Mouse (Mus musculus) forebrain, postnatal 0 days (tissue): Measurements from ENCODE around the gene D630045J12Rik. TPM values are rescaled to one million over a fixed set of nuclear protein-coding genes. Genes with fewer than 3 reads are reported as not detected.

Experiments
- ATAC-seq: fragments of 200-750 bp; cut with Nextera tagmentation; 2 replicates; pipeline ENCODE4 v1.8.0; 2017; ENCODE audit warnings: mild to moderate bottlenecking, moderate library complexity
- DNase-seq: peaks from one replicate; pipeline ENCODE4 v3.0.0-alpha.2; 2015
- H3K27ac ChIP-seq: fragments of 300-500 bp; sonication (generic); 2 replicates; pipeline ENCODE4 v1.5.1; 2014; ENCODE audit warnings: low read depth, mild to moderate bottlenecking, antibody characterized with exemption, low read length, moderate library complexity, mixed read lengths
- H3K27me3 ChIP-seq: fragments of 300-500 bp; sonication (generic); 2 replicates; pipeline ENCODE4 v1.6.1; 2014; ENCODE audit warnings: mild to moderate bottlenecking, low read length, mixed read lengths; ENCODE audit not compliant: insufficient read depth
- H3K36me3 ChIP-seq: fragments of 300-500 bp; sonication (generic); 2 replicates; pipeline ENCODE4 v1.6.1; 2014; ENCODE audit warnings: mild to moderate bottlenecking, moderate library complexity; ENCODE audit not compliant: insufficient read depth
- H3K4me1 ChIP-seq: fragments of 300-500 bp; sonication (generic); 2 replicates; pipeline ENCODE4 v1.6.1; 2014; ENCODE audit warnings: antibody characterized with exemption; ENCODE audit not compliant: insufficient read depth
- H3K4me2 ChIP-seq: fragments of 300-500 bp; sonication (generic); 2 replicates; pipeline ENCODE4 v1.6.1; 2014; ENCODE audit warnings: low read depth, mild to moderate bottlenecking, moderate library complexity
- H3K4me3 ChIP-seq: fragments of 300-500 bp; sonication (generic); 2 replicates; pipeline ENCODE4 v1.5.1; 2014; ENCODE audit warnings: low read depth, low read length, mixed read lengths
- H3K9ac ChIP-seq: fragments of 300-500 bp; sonication (generic); 2 replicates; pipeline ENCODE4 v1.6.1; 2014; ENCODE audit warnings: mild to moderate bottlenecking
- H3K9me3 ChIP-seq: fragments of 300-500 bp; sonication (generic); 2 replicates; pipeline ENCODE4 v1.6.1; 2016; ENCODE audit warnings: low read length
- CTCF ChIP-seq: sonication (generic); IDR thresholded peaks from 2 replicates; pipeline ENCODE4 v1.5.1; 2016; ENCODE audit warnings: antibody characterized with exemption, control low read depth, low read depth
- WGBS: fragments of 180-500 bp; shearing (Covaris S2); extraction: QIAGEN DNeasy Blood & Tissue Kit; methylation state at CpG from one replicate; pipeline ENCODE4 v1.1.7; 2014; 5-methylcytosine and 5-hydroxymethylcytosine counted together
- polyA plus RNA-seq: library from polyadenylated mRNA; unstranded; fragments of >200 nt; fragmentation: Nextera tagmentation; extraction: Ambion mirVana; gene quantifications from 2 replicates; pipeline ENCODE4 v1.2.1, GENCODE M21; 2015
- total RNA-seq: library from RNA; depleted of rRNA; stranded (reverse); fragments of >200 nt; gene quantifications from 2 replicates; pipeline ENCODE4 v1.2.3, GENCODE M21; 2014; rRNA removed

The D630045J12Rik gene
- total and polyA plus RNA-seq, 2 experiments from 2014 or later: 11.4 to 38.7 TPM

DNA sequence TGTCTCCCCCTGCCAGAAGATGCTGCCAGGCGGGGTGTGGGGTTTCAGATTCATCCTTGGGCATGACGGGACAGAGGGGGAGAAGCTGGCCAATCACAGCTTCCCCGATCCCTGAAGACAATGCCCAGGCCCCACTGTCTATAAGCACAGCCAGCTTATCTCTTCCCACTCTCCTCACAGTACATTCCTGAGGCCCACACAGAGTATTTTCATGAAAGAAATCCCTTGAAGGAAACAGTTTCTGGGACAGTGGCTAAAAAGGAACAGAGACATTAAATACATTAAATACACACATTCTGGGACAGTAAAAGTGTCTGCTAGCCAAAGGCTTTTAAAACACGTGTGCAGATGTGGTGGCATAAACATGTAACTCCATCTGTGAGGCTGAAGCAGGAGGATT lies 173.4 kb downstream of the D630045J12Rik start:
- DNase-seq (no peak), ATAC-seq (no peak)
- no peaks in the 10 kb centered on the region for H3K9me3 ChIP-seq
- no peaks in the 10 kb centered on the region for H3K4me1 ChIP-seq
- no peak overlapping the region for H3K9ac ChIP-seq
- H3K4me2 ChIP-seq: no peak overlapping the region
- no peaks in the 10 kb centered on the region for H3K36me3 ChIP-seq
- H3K4me3 ChIP-seq: no peak overlapping the region
- no peak for TF ChIP-seq CTCF
- H3K27me3 ChIP-seq: no peaks in the 10 kb centered on the region
- 74% methylated on average over 4 of the region's 4 CpGs for WGBS
- no peak overlapping the region for H3K27ac ChIP-seq

DNA sequence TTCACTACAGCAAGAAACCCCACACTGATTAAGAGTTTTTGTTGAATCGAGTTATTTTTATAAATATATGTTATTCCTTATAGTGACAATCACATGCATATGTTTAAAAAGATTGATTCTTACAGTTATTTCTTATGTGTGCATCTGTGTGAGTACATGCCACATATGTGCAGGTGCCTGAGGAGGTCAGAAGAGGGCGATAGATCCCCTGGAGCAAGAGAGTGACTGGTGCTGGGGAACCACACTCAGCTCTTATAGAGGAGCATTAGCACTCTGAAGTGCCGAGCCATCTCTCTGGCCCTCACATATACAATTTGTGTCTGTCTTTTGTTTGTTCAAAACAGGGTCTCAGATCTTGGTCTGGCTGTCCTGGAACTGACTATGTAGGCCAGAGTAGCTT lies 180.2 kb downstream of the D630045J12Rik start:
- DNase-seq (no peak), ATAC-seq (no peak)
- no peak for TF ChIP-seq CTCF
- no peaks in the 10 kb centered on the region for H3K27me3 ChIP-seq
- H3K9ac ChIP-seq: no peak overlapping the region
- H3K4me3 ChIP-seq: no peak overlapping the region
- H3K27ac ChIP-seq: no peak overlapping the region
- 92% methylated on average over 3 of the region's 3 CpGs for WGBS
- no peaks in the 10 kb centered on the region for H3K9me3 ChIP-seq
- H3K4me2 ChIP-seq: no peak overlapping the region
- H3K36me3 ChIP-seq: no peaks in the 10 kb centered on the region
- H3K4me1 ChIP-seq: no peaks in the 10 kb centered on the region

Other genes with a start within 250 kb of the D630045J12Rik start
- not detected in 2 replicates for gene Svopl, start 207.0 kb downstream of the D630045J12Rik start, total RNA-seq
- 0.73 and 1.1 TPM in 2 replicates for gene Svopl, start 207.0 kb downstream of the D630045J12Rik start, polyA plus RNA-seq
- gene Tmem213, start 144.8 kb downstream of the D630045J12Rik start, total RNA-seq: not detected in 2 replicates
- not detected in 2 replicates for gene Tmem213, start 144.8 kb downstream of the D630045J12Rik start, polyA plus RNA-seq
- gene Atp6v0a4, start 129.4 kb downstream of the D630045J12Rik start, total RNA-seq: 0.33 and 2.6 TPM in 2 replicates
- gene Atp6v0a4, start 129.4 kb downstream of the D630045J12Rik start, polyA plus RNA-seq: 0.14 and 0.15 TPM in 2 replicates
- 5.3 and 8.4 TPM in 2 replicates for gene Zc3hav1l, start 45.2 kb upstream of the D630045J12Rik start, total RNA-seq
- gene Zc3hav1l, start 45.2 kb upstream of the D630045J12Rik start, polyA plus RNA-seq: 2.4 and 2.9 TPM in 2 replicates
- 2.2 and 5.7 TPM in 2 replicates for gene Zc3hav1, start 100.6 kb upstream of the D630045J12Rik start, total RNA-seq
- 1.6 and 2.0 TPM in 2 replicates for gene Zc3hav1, start 100.6 kb upstream of the D630045J12Rik start, polyA plus RNA-seq
- gene Ttc26, start 127.5 kb upstream of the D630045J12Rik start, total RNA-seq: 9.1 and 10.1 TPM in 2 replicates
- 2.2 and 4.0 TPM in 2 replicates for gene Ttc26, start 127.5 kb upstream of the D630045J12Rik start, polyA plus RNA-seq
- gene Ubn2, start 179.9 kb upstream of the D630045J12Rik start, total RNA-seq: 21.1 and 30.0 TPM in 2 replicates
- 5.0 and 8.8 TPM in 2 replicates for gene Ubn2, start 179.9 kb upstream of the D630045J12Rik start, polyA plus RNA-seq